ENCODE assay signal across 8 mouse cellular contexts in genomic region chr14:76681581-76682377, GRCm38 (mm10).
DNase-seq lines count a peak whose midpoint lies in the region; ATAC-seq lines count a peak whose summit lies in the region.

No protein-coding gene starts in this region.

- H3K4me2 ChIP-seq in heart, embryonic 11.5 days = no peak overlapping the region
- no peak overlapping the region for H3K4me2 ChIP-seq in kidney, embryonic 15.5 days

- H3K27me3 ChIP-seq in heart, embryonic 11.5 days (ENCODE audit: control insufficient read depth, insufficient read depth, low read length) = no peaks in the 10 kb centered on the region
- no peaks in the 10 kb centered on the region for H3K27me3 ChIP-seq in kidney, embryonic 15.5 days

- H3K36me3 ChIP-seq in heart, embryonic 11.5 days (ENCODE audit: control insufficient read depth, insufficient read depth, low read length) = no peaks in the 10 kb centered on the region
- no peaks in the 10 kb centered on the region for H3K36me3 ChIP-seq in kidney, embryonic 15.5 days

- H3K9me3 ChIP-seq in heart, embryonic 11.5 days (replicated peaks; ENCODE audit: control insufficient read depth, low read length) = no peaks in the 10 kb centered on the region
- no peaks in the 10 kb centered on the region for H3K9me3 ChIP-seq in kidney, embryonic 15.5 days (replicated peaks)

- H3K27ac ChIP-seq in brown adipose tissue, adult 24 weeks (replicated peaks; ENCODE audit: low read depth, low read length) = peak overlapping the region; percentile 51
- peak overlapping the region; percentile 74 for H3K27ac ChIP-seq in heart, embryonic 11.5 days (ENCODE audit: low read depth, low read length)
- H3K27ac ChIP-seq in kidney, embryonic 15.5 days = peak overlapping the region; percentile 80

- WGBS in heart, embryonic 11.5 days (ENCODE audit: insufficient replicate concordance) = 28% methylated on average over 8 of the region's 8 CpGs
- 22% methylated on average over 8 of the region's 8 CpGs for WGBS in kidney, embryonic 15.5 days

- no peak overlapping the region for H3K9ac ChIP-seq in heart, embryonic 11.5 days (ENCODE audit: low read depth, low read length)
- no peak overlapping the region for H3K9ac ChIP-seq in kidney, embryonic 15.5 days

- no peak overlapping the region for H3K4me3 ChIP-seq in brown adipose tissue, adult 24 weeks (ENCODE audit: insufficient read depth, low read depth, low read length)
- H3K4me3 ChIP-seq in heart, embryonic 11.5 days (ENCODE audit: low read depth, low read length) = no peak overlapping the region
- no peak overlapping the region for H3K4me3 ChIP-seq in kidney, embryonic 15.5 days (replicated peaks)

- DNase-seq in MN1 (ENCODE audit: low spot score) = peak; percentile 73
- DNase-seq in lung, postnatal 4 days = peak; percentile 67 to 86
- DNase-seq in right cerebral cortex, postnatal 4 days = no peak
- no peak for DNase-seq in thymus, adult 18-20 months

- H3K4me1 ChIP-seq in brown adipose tissue, adult 24 weeks (ENCODE audit: control insufficient read depth, insufficient read depth, insufficient read length, low read length) = peaks cover 7% of the 10 kb centered on the region; the same call in 1 of the 2 replicates
- peaks cover 17% of the 10 kb centered on the region for H3K4me1 ChIP-seq in heart, embryonic 11.5 days (ENCODE audit: control insufficient read depth, insufficient read depth, low read length)
- peaks cover 48% of the 10 kb centered on the region for H3K4me1 ChIP-seq in kidney, embryonic 15.5 days

- no peak; the same call in 1 of the 2 replicates for ATAC-seq in heart, embryonic 11.5 days (replicated peaks; ENCODE audit: insufficient number of reproducible peaks, low FRiP score, low TSS enrichment)
- ATAC-seq in kidney, embryonic 15.5 days (replicated peaks; ENCODE audit: low FRiP score) = peak; percentile 67
- ATAC-seq in monocyte, adult 5-6 weeks (replicated peaks; ENCODE audit: insufficient number of reproducible peaks, low FRiP score, low TSS enrichment, poor library complexity, severe bottlenecking) = no peak

Comparison
In these comparisons a context has a peak if more than half of its experiments do, and no peak if none do; other contexts are left out.
1. DNase-seq: peak in MN1 (single experiment) and lung, postnatal 4 days (2 of 2); none in right cerebral cortex, postnatal 4 days (single experiment) and thymus, adult 18-20 months (0 of 2).
2. Peak in every context shown above with its lines, with median percentiles within 50 percentile points of each other: H3K27ac ChIP-seq.